Mouse (Mus musculus) CH12.LX (cell line): Measurements from ENCODE around the gene Tmem234. TPM values are rescaled to one million over a fixed set of nuclear protein-coding genes. Genes with fewer than 3 reads are reported as not detected.

Experiments
- DNase-seq: peaks from one replicate; pipeline ENCODE4 v3.0.0-alpha.2; 2013; ENCODE audit errors: extremely low read depth
- H3K27ac ChIP-seq: 2 replicates; pipeline ENCODE4 v1.5.1; 2012; ENCODE audit warnings: low read depth, mild to moderate bottlenecking, control low read depth, moderate library complexity; ENCODE audit not compliant: insufficient read depth
- H3K27me3 ChIP-seq: replicated peaks from 2 replicates; pipeline ENCODE3; 2012; ENCODE audit warnings: inconsistent platforms
- H3K36me3 ChIP-seq, 2 experiments: replicated peaks in 1 of 2; 2 replicates each; pipeline versions ENCODE3 to v1.6.1; 2012; ENCODE audit warnings: inconsistent platforms in 1 of 2, low read length in 1 of 2, mild to moderate bottlenecking in 1 of 2, mixed read lengths in 1 of 2, moderate library complexity in 1 of 2; ENCODE audit not compliant: control insufficient read depth in 1 of 2, insufficient read depth in 1 of 2
- H3K4me1 ChIP-seq, 2 experiments: 2 replicates each; pipeline ENCODE4 v1.6.1; 2012; ENCODE audit warnings: inconsistent platforms in 1 of 2, moderate library complexity in 1 of 2; ENCODE audit not compliant: insufficient read depth in 2 of 2, control insufficient read depth in 1 of 2
- H3K4me2 ChIP-seq: 2 replicates; pipeline ENCODE4 v1.6.1; 2012; ENCODE audit warnings: low read depth, mild to moderate bottlenecking, control low read depth; ENCODE audit not compliant: poor library complexity, insufficient read depth, severe bottlenecking
- H3K4me3 ChIP-seq, 3 experiments: fragments of 150-350 bp in 1 of 3; sonication (generic) in 1 of 3; replicated peaks in 1 of 3; 2 replicates each; pipeline versions ENCODE3 to v1.5.1; 2011 to 2012; ENCODE audit warnings: low read depth in 2 of 3, low read length in 2 of 3, mild to moderate bottlenecking in 2 of 3, moderate library complexity in 2 of 3, control low read depth in 1 of 3, improper control_type of control experiment in 1 of 3, inconsistent platforms in 1 of 3, mixed read lengths in 1 of 3; ENCODE audit not compliant: poor library complexity in 1 of 3
- H3K79me2 ChIP-seq: replicated peaks from 2 replicates; pipeline ENCODE4 v1.6.1; 2012; ENCODE audit warnings: mild to moderate bottlenecking, moderate library complexity; ENCODE audit not compliant: control insufficient read depth, poor library complexity, insufficient read depth, severe bottlenecking; ENCODE audit errors: extremely low read depth
- H3K9ac ChIP-seq: 2 replicates; pipeline ENCODE4 v1.6.1; 2012; ENCODE audit warnings: low read depth, mild to moderate bottlenecking, control low read depth, moderate library complexity; ENCODE audit not compliant: insufficient read depth
- H3K9me3 ChIP-seq: replicated peaks from 2 replicates; pipeline ENCODE3; 2012; ENCODE audit warnings: low read length, inconsistent platforms, mixed read lengths
- BHLHE40 ChIP-seq: IDR thresholded peaks from 2 replicates; pipeline ENCODE4 v1.6.1; 2011; ENCODE audit warnings: mild to moderate bottlenecking, low read depth, low read length, improper control_type of control experiment
- CHD1 ChIP-seq: IDR thresholded peaks from 2 replicates; pipeline ENCODE4 v1.6.1; 2012; ENCODE audit warnings: low read depth, low read length, improper control_type of control experiment, inconsistent platforms
- CHD2 ChIP-seq: IDR thresholded peaks from 2 replicates; pipeline ENCODE4 v1.6.1; 2011; ENCODE audit warnings: low read length, improper control_type of control experiment
- CTCF ChIP-seq, 2 experiments: IDR thresholded peaks in 1 of 2; conservative IDR thresholded peaks in 1 of 2; 2 replicates each; pipeline ENCODE4 v1.5.1; 2011 to 2012; ENCODE audit warnings: low read depth in 2 of 2, low read length in 2 of 2, improper control_type of control experiment in 1 of 2, inconsistent platforms in 1 of 2, mild to moderate bottlenecking in 1 of 2, moderate library complexity in 1 of 2
- E2F4 ChIP-seq: IDR thresholded peaks from 2 replicates; pipeline ENCODE4 v1.6.1; 2011; ENCODE audit warnings: low read depth, low read length, improper control_type of control experiment; ENCODE audit not compliant: insufficient replicate concordance
- ELF1 ChIP-seq: IDR thresholded peaks from 2 replicates; pipeline ENCODE4 v1.6.1; 2014; ENCODE audit warnings: low read depth, mild to moderate bottlenecking, inconsistent platforms, low read length, improper control_type of control experiment
- EP300 ChIP-seq: IDR thresholded peaks from 2 replicates; pipeline ENCODE4 v1.6.1; 2011; ENCODE audit warnings: low read length, improper control_type of control experiment
- ETS1 ChIP-seq: conservative IDR thresholded peaks from 2 replicates; pipeline ENCODE4 v1.6.1; 2012; ENCODE audit warnings: low read depth, mild to moderate bottlenecking, inconsistent platforms, low read length, improper control_type of control experiment, moderate library complexity
- GABPA ChIP-seq: IDR thresholded peaks from 2 replicates; pipeline ENCODE4 v1.6.1; 2012; ENCODE audit warnings: low read depth, low read length, improper control_type of control experiment, inconsistent platforms; ENCODE audit not compliant: insufficient replicate concordance
- HCFC1 ChIP-seq: IDR thresholded peaks from 2 replicates; pipeline ENCODE4 v1.6.1; 2012; ENCODE audit warnings: low read depth, mild to moderate bottlenecking, inconsistent platforms, low read length, improper control_type of control experiment
- IRF4 ChIP-seq: IDR thresholded peaks from 2 replicates; pipeline ENCODE4 v1.6.1; 2014; ENCODE audit warnings: low read depth, mild to moderate bottlenecking, inconsistent platforms, low read length, improper control_type of control experiment
- JUN ChIP-seq: IDR thresholded peaks from 2 replicates; pipeline ENCODE4 v1.6.1; 2011; ENCODE audit warnings: low read depth, mild to moderate bottlenecking, low read length, improper control_type of control experiment, moderate library complexity; ENCODE audit not compliant: insufficient read depth
- JUND ChIP-seq: conservative IDR thresholded peaks from 2 replicates; pipeline ENCODE4 v1.6.1; 2011; ENCODE audit warnings: low read depth, low read length, improper control_type of control experiment
- KAT2A ChIP-seq: IDR thresholded peaks from 2 replicates; pipeline ENCODE4 v1.6.1; 2012; ENCODE audit warnings: low read length, improper control_type of control experiment, inconsistent platforms; ENCODE audit not compliant: insufficient replicate concordance
- MAFK ChIP-seq: IDR thresholded peaks from 2 replicates; pipeline ENCODE4 v1.6.1; 2011; ENCODE audit warnings: low read length, improper control_type of control experiment; ENCODE audit not compliant: insufficient replicate concordance
- MAX ChIP-seq: IDR thresholded peaks from 2 replicates; pipeline ENCODE4 v1.6.1; 2011; ENCODE audit warnings: low read length, improper control_type of control experiment
- MAZ ChIP-seq: IDR thresholded peaks from 2 replicates; pipeline ENCODE4 v1.6.1; 2012; ENCODE audit warnings: low read depth, mild to moderate bottlenecking, inconsistent platforms, low read length, improper control_type of control experiment, moderate library complexity
- MEF2A ChIP-seq: IDR thresholded peaks from 2 replicates; pipeline ENCODE4 v1.6.1; 2014; ENCODE audit warnings: low read depth, mild to moderate bottlenecking, inconsistent platforms, low read length, improper control_type of control experiment, borderline replicate concordance
- MXI1 ChIP-seq: IDR thresholded peaks from 2 replicates; pipeline ENCODE4 v1.6.1; 2011; ENCODE audit warnings: mild to moderate bottlenecking, low read depth, low read length, improper control_type of control experiment
- MYC ChIP-seq: IDR thresholded peaks from 2 replicates; pipeline ENCODE4 v1.6.1; 2011; ENCODE audit warnings: low read depth, mild to moderate bottlenecking, improper control_type of control experiment, low read length
- NELFE ChIP-seq: IDR thresholded peaks from 2 replicates; pipeline ENCODE4 v1.6.1; 2011; ENCODE audit warnings: low read depth, low read length, improper control_type of control experiment
- NRF1 ChIP-seq: IDR thresholded peaks from 2 replicates; pipeline ENCODE4 v1.6.1; 2014; ENCODE audit warnings: low read depth, mild to moderate bottlenecking, inconsistent platforms, low read length, improper control_type of control experiment, moderate library complexity
- PAX5 ChIP-seq: IDR thresholded peaks from 2 replicates; pipeline ENCODE4 v1.6.1; 2012; ENCODE audit warnings: low read length, inconsistent platforms, mixed read lengths
- POLR2A ChIP-seq: IDR thresholded peaks from 2 replicates; pipeline ENCODE4 v1.6.1; 2011; ENCODE audit warnings: low read depth, mild to moderate bottlenecking, improper control_type of control experiment, low read length
- POLR2AphosphoS2 ChIP-seq: IDR thresholded peaks from 2 replicates; pipeline ENCODE4 v1.6.1; 2011; ENCODE audit warnings: low read depth, low read length, improper control_type of control experiment
- RAD21 ChIP-seq: IDR thresholded peaks from 2 replicates; pipeline ENCODE4 v1.6.1; 2011; ENCODE audit warnings: low read depth, mild to moderate bottlenecking, low read length, improper control_type of control experiment, moderate library complexity
- RCOR1 ChIP-seq: conservative IDR thresholded peaks from 2 replicates; pipeline ENCODE4 v1.6.1; 2012; ENCODE audit warnings: low read depth, mild to moderate bottlenecking, inconsistent platforms, low read length, improper control_type of control experiment
- SIN3A ChIP-seq: IDR thresholded peaks from 2 replicates; pipeline ENCODE4 v1.6.1; 2012; ENCODE audit warnings: low read length, improper control_type of control experiment, inconsistent platforms
- SMC3 ChIP-seq: IDR thresholded peaks from 2 replicates; pipeline ENCODE4 v1.6.1; 2011; ENCODE audit warnings: low read depth, low read length, improper control_type of control experiment
- TBP ChIP-seq: conservative IDR thresholded peaks from 2 replicates; pipeline ENCODE4 v1.6.1; 2011; ENCODE audit warnings: low read depth, low read length, improper control_type of control experiment
- TCF12 ChIP-seq: IDR thresholded peaks from 2 replicates; pipeline ENCODE4 v1.6.1; 2014; ENCODE audit warnings: low read depth, mild to moderate bottlenecking, inconsistent platforms, low read length, improper control_type of control experiment
- UBTF ChIP-seq: IDR thresholded peaks from 2 replicates; pipeline ENCODE4 v1.6.1; 2012; ENCODE audit warnings: low read depth, mild to moderate bottlenecking, inconsistent platforms, low read length, improper control_type of control experiment, moderate library complexity
- USF1 ChIP-seq: IDR thresholded peaks from 2 replicates; pipeline ENCODE4 v1.6.1; 2014; ENCODE audit warnings: low read depth, mild to moderate bottlenecking, inconsistent platforms, low read length, improper control_type of control experiment
- USF2 ChIP-seq: conservative IDR thresholded peaks from 2 replicates; pipeline ENCODE4 v1.6.1; 2011; ENCODE audit warnings: low read depth, low read length, improper control_type of control experiment
- ZC3H11A ChIP-seq: IDR thresholded peaks from 2 replicates; pipeline ENCODE4 v1.6.1; 2012; ENCODE audit warnings: low read depth, mild to moderate bottlenecking, inconsistent platforms, low read length, improper control_type of control experiment
- ZKSCAN1 ChIP-seq: IDR thresholded peaks from 2 replicates; pipeline ENCODE4 v1.6.1; 2012; ENCODE audit warnings: low read depth, inconsistent platforms, low read length, improper control_type of control experiment, borderline replicate concordance
- ZMIZ1 ChIP-seq: IDR thresholded peaks from 2 replicates; pipeline ENCODE4 v1.6.1; 2012; ENCODE audit warnings: low read depth, mild to moderate bottlenecking, inconsistent platforms, low read length, improper control_type of control experiment
- ZNF384 ChIP-seq: IDR thresholded peaks from 2 replicates; pipeline ENCODE4 v1.6.1; 2012; ENCODE audit warnings: low read depth, low read length, improper control_type of control experiment, inconsistent platforms
- dilution Hi-C: fragments of 300-500 bp; cut with MboI; formaldehyde crosslinking; loops from 2 replicates; pipeline ENCODE4 v1.14.3; 2020; ENCODE audit warnings: low sequenced_read_pairs; ENCODE audit not compliant: extremely low pct_unique_long_range_greater_than_20kb, extremely low pct_ligation_motif_present
- in situ Hi-C: fragments of 300-500 bp; cut with MboI; formaldehyde crosslinking; loops from 3 replicates; pipeline ENCODE4 v1.14.3; 2019; ENCODE audit warnings: low sequenced_read_pairs, low pct_ligation_motif_present, low pct_unique_long_range_greater_than_20kb, mixed read lengths
- polyA plus RNA-seq: library from polyadenylated mRNA; unstranded; fragments of >175 nt; gene quantifications from 2 replicates; pipeline ENCODE4 v1.2.1, GENCODE M21; 2012; ENCODE audit warnings: low read depth; ENCODE audit not compliant: insufficient read length
- total RNA-seq, 2 experiments: library from RNA; depleted of rRNA; stranded (reverse); fragments of 300-350 nt in 1 of 2; fragments of >200 nt in 1 of 2; gene quantifications; 2 replicates each; pipeline ENCODE4 v1.2.3; 2012 to 2014

Gene Tmem234
- total and polyA plus RNA-seq, 3 experiments, result 97.6 to 113 (median 111) TPM

GRCm38 (mm10) chr4:129584884-129585608 is 15.4 kb upstream of the Tmem234 start:
- in situ Hi-C loops, result no loop called here
- Histone ChIP-seq H3K79me2 (peaks cover 8% of the 10 kb centered on the region), H3K4me2 (peak overlapping the region; percentile 75), H3K4me3 (peak overlapping the region; percentile 51 to 69 (median 60)), H3K9me3 (no peaks in the 10 kb centered on the region), H3K9ac (peak overlapping the region; percentile 87), H3K27me3 (no peaks in the 10 kb centered on the region), H3K36me3 (peaks cover under 1 to 25% of the 10 kb centered on the region in 2 experiments), H3K27ac (peak overlapping the region; percentile 92), H3K4me1 (peaks cover 10 to 39% of the 10 kb centered on the region in 2 experiments)
- peak; percentile 93 for DNase-seq
- TF ChIP-seq BHLHE40, result no peak
- peak; percentile 59 for TF ChIP-seq SMC3
- no peak for TF ChIP-seq ZMIZ1
- no peak for TF ChIP-seq JUND
- TF ChIP-seq MAX, result peak; percentile 58; the same call in 1 of the 2 replicates
- TF ChIP-seq MYC, result peak; percentile 90
- TF ChIP-seq CTCF (conservative IDR thresholded peaks at IDR 0.05 in 1 of 2, IDR thresholded peaks at IDR 0.05 in 1 of 2; ENCODE audit: low read depth in 2 of 2, low read length in 2 of 2), result peak; percentile 34 to 89
- TF ChIP-seq HCFC1, result no peak
- TF ChIP-seq MAZ, result no peak; the same call in 1 of the 2 replicates
- TF ChIP-seq CHD1, result no peak
- no peak for TF ChIP-seq ZNF384
- no peak for TF ChIP-seq PAX5
- no peak for TF ChIP-seq USF1
- no peak for TF ChIP-seq EP300
- peak; percentile 86 for TF ChIP-seq MXI1
- TF ChIP-seq ETS1, result no peak; the same call in 1 of the 2 replicates
- TF ChIP-seq POLR2A, result peak; percentile 52
- no peak for TF ChIP-seq MEF2A
- TF ChIP-seq E2F4, result no peak
- TF ChIP-seq POLR2AphosphoS2, result no peak
- TF ChIP-seq JUN, result no peak
- no peak for TF ChIP-seq ZC3H11A
- no peak for TF ChIP-seq ZKSCAN1
- no peak for TF ChIP-seq KAT2A
- TF ChIP-seq RCOR1, result no peak
- TF ChIP-seq TBP, result peak; percentile 59
- TF ChIP-seq RAD21, result peak; percentile 70
- TF ChIP-seq USF2, result no peak
- peak; percentile 46 for TF ChIP-seq TCF12
- TF ChIP-seq ELF1, result peak; percentile 54
- peak; percentile 86 for TF ChIP-seq CHD2
- TF ChIP-seq MAFK, result no peak
- no peak; the same call in 1 of the 2 replicates for TF ChIP-seq UBTF
- TF ChIP-seq GABPA, result no peak
- TF ChIP-seq NRF1, result 0 out of 2 replicates have a peak, but pooled peaks have one; percentile 8
- peak; percentile 41 for TF ChIP-seq SIN3A
- no peak; the same call in 1 of the 2 replicates for TF ChIP-seq IRF4
- TF ChIP-seq NELFE, result no peak; the same call in 1 of the 2 replicates
- dilution Hi-C loops, result no loop called here
